Mouse (Mus musculus) heart, adult 2 months (tissue): ENCODE measurements at regions not wholly inside any gene's neighbourhood (a gene's known extent, or its start where the extent isn't known, plus 50 kb on each side); places are given as distances from the start of the nearest gene placed in this dataset.

Experiments used
- DNase-seq, 2 experiments: peaks; one replicate each; pipeline ENCODE4 v3.0.0; 2021
- H3K27ac ChIP-seq: fragments of 200-600 bp; 2 replicates; pipeline ENCODE4 v1.8.1; 2022
- H3K27me3 ChIP-seq: fragments of 200-500 bp; 2 replicates; pipeline ENCODE4 v1.6.1; 2012; ENCODE audit warnings: mild to moderate bottlenecking, low read length, inconsistent platforms, mixed read lengths; ENCODE audit not compliant: control insufficient read depth, insufficient read depth
- H3K36me3 ChIP-seq: fragments of 200-500 bp; 2 replicates; pipeline ENCODE4 v1.6.1; 2012; ENCODE audit warnings: low read length, inconsistent platforms; ENCODE audit not compliant: control insufficient read depth, insufficient read depth
- H3K4me1 ChIP-seq: fragments of 200-500 bp; 2 replicates; pipeline ENCODE4 v1.6.1; 2011; ENCODE audit warnings: low read length; ENCODE audit not compliant: control insufficient read depth, insufficient read depth
- H3K4me3 ChIP-seq: fragments of 200-600 bp; 2 replicates; pipeline ENCODE4 v1.8.1; 2022
- H3K79me2 ChIP-seq: fragments of 200-500 bp; replicated peaks from 2 replicates; pipeline ENCODE4 v1.6.1; 2012; ENCODE audit warnings: mild to moderate bottlenecking, inconsistent platforms, low read length, moderate library complexity, mixed read lengths; ENCODE audit not compliant: control insufficient read depth, insufficient read depth
- H3K9ac ChIP-seq: fragments of 200-500 bp; 2 replicates; pipeline ENCODE4 v1.6.1; 2012; ENCODE audit warnings: low read depth, mild to moderate bottlenecking, control low read depth, inconsistent platforms, low read length, mixed read lengths
- CTCF ChIP-seq: fragments of 200-600 bp; IDR thresholded peaks from 2 replicates; pipeline ENCODE4 v1.8.1; 2022; ENCODE audit warnings: antibody characterized with exemption, mild to moderate bottlenecking, moderate library complexity
- EP300 ChIP-seq: fragments of 200-500 bp; IDR thresholded peaks from 2 replicates; pipeline ENCODE4 v1.6.1; 2011; ENCODE audit warnings: low read depth, low read length, control low read depth; ENCODE audit not compliant: insufficient read depth
- POLR2A ChIP-seq: fragments of 200-500 bp; IDR thresholded peaks from 2 replicates; pipeline ENCODE4 v1.6.1; 2011; ENCODE audit warnings: mild to moderate bottlenecking, low read depth, low read length, control low read depth; ENCODE audit not compliant: insufficient read depth
- WGBS: fragments of 180-500 bp; shearing (Covaris S2); methylation state at CpG from one replicate; pipeline ENCODE4 v1.1.7; 2018; 5-methylcytosine and 5-hydroxymethylcytosine counted together
- intact Hi-C: fragments of 180-260 bp; cut with DNase I; formaldehyde crosslinking; loops from one replicate; pipeline ENCODE4 v1.15.1; 2025

GRCm38 (mm10) chr15:85674191-85674984, 60.4 kb upstream of the Ppara start:
- peak overlapping the region; percentile 85 for H3K9ac ChIP-seq
- DNase-seq: peak; percentile 38 to 52

DNA sequence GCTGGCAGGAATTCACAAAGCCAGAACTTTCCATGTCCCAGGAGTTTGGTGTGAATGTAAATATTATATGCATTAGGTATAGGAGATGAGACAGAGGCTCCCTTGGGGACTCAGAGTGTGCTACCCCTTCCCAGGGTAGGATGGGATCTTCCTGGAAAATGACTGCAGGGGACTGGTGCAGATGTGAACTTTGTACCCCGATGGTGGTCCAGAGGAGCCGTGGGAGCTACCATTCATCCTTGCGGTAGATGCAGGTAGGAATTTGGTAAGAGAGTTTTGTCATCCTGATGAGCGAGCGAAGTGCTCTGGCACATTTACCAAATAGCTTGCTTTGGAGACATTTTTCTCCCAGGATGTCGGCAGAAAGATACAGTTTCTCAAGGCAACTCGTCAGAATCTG, 59.7 kb upstream of the Ppara start:
- intact Hi-C loops: loop anchor here (2.0 kb wide), 1 partner anchor 28 kb away; no protein-coding TSS in a partner anchor
- H3K36me3 ChIP-seq: peaks cover 19% of the 10 kb centered on the region
- WGBS: 28% methylated on average over 7 of the region's 7 CpGs
- peak in 1 of 2 experiments; percentile 38 for DNase-seq
- no peaks in the 10 kb centered on the region for H3K27me3 ChIP-seq
- peak overlapping the region; percentile 28 for H3K4me3 ChIP-seq
- H3K27ac ChIP-seq: peak overlapping the region; percentile 100
- H3K9ac ChIP-seq: peak overlapping the region; percentile 13; the same call in 1 of the 2 replicates
- H3K4me1 ChIP-seq: peaks cover 34% of the 10 kb centered on the region
- TF ChIP-seq EP300: no peak
- TF ChIP-seq CTCF: no peak
- no peak for TF ChIP-seq POLR2A
- peaks cover 22% of the 10 kb centered on the region for H3K79me2 ChIP-seq

More at GRCm38 (mm10) chr15:85674191-85674984, 60.4 kb upstream of the Ppara start:
- Histone ChIP-seq H3K27me3 (no peaks in the 10 kb centered on the region), H3K36me3 (peaks cover 19% of the 10 kb centered on the region), H3K79me2 (peaks cover 22% of the 10 kb centered on the region), H3K27ac (peak overlapping the region; percentile 100), H3K4me1 (peaks cover 32% of the 10 kb centered on the region), H3K4me3 (peak overlapping the region; percentile 72)
- 15% methylated on average over 9 of the region's 9 CpGs for WGBS
- intact Hi-C loops: loop anchor here (2.0 kb wide), 1 partner anchor 28 kb away; no protein-coding TSS in a partner anchor
- TF ChIP-seq POLR2A (no peak), CTCF (no peak)

DNA sequence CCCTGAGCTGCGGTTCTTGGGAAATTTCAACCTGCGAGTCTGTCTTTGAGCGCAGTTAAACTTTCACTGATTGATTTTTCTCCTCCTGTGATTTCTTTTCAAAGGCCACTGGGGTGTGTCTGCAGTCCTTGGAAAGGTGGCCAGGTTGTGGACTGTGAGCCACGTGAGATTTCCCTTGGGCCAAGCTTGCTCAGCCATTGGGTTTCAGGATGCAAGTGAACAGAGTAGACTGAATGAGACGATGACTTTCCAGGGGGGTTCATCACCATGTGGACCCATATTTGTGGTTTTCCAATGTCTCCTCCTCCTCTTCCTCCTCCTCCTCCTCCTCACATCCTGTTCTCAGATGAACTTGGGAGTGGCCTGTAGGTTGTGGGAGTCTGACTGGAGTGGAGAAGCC, 59.0 kb upstream of the Ppara start:
- H3K4me1 ChIP-seq: peaks cover 37% of the 10 kb centered on the region
- H3K9ac ChIP-seq: peak overlapping the region; percentile 25; the same call in 1 of the 2 replicates
- H3K36me3 ChIP-seq: peaks cover 22% of the 10 kb centered on the region
- WGBS: 14% methylated on average over 5 of the region's 5 CpGs
- TF ChIP-seq CTCF (no peak), EP300 (no peak), POLR2A (peak; percentile 18; the same call in 1 of the 2 replicates)
- H3K4me3 ChIP-seq: peak overlapping the region; percentile 28
- H3K27ac ChIP-seq: peak overlapping the region; percentile 100
- H3K27me3 ChIP-seq: no peaks in the 10 kb centered on the region
- peak; percentile 45 to 61 for DNase-seq
- intact Hi-C loops: loop anchor here (2.0 kb wide), 1 partner anchor 27 kb away; no protein-coding TSS in a partner anchor
- peaks cover 22% of the 10 kb centered on the region for H3K79me2 ChIP-seq

DNA sequence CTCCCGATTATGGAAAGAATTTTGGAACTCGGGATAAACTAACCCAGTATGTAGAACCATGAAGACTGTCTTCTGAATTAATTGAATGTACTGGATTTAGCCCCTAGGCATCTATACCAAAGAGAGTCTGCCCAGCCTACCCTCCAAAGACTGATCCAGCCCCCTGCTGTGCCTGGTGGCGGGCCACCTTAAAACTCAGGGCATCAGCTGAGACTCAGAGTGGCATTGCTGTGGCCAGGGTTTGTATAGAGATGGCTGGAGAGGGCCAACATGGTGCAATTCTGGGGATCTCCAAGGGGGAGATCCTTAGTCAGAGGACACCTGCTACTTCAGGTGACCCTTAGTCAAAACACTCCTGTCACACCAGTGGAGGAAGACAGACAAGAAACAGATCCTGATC, 58.6 kb upstream of the Ppara start:
- Histone ChIP-seq H3K4me3 (peak overlapping the region; percentile 28; the same call in 1 of the 2 replicates), H3K36me3 (peaks cover 26% of the 10 kb centered on the region), H3K27ac (peak overlapping the region; percentile 100), H3K27me3 (no peaks in the 10 kb centered on the region), H3K9ac (peak overlapping the region; percentile 46), H3K4me1 (peaks cover 38% of the 10 kb centered on the region), H3K79me2 (peaks cover 22% of the 10 kb centered on the region)
- DNase-seq: peak in 1 of 2 experiments; percentile 43
- intact Hi-C loops: no loop called here
- WGBS: 31% methylated on average over 3 of the region's 3 CpGs
- TF ChIP-seq CTCF (no peak), POLR2A (no peak), EP300 (no peak)

GRCm38 (mm10) chr15:85676871-85677270, 57.9 kb upstream of the Ppara start:
- no peaks in the 10 kb centered on the region for H3K27me3 ChIP-seq
- 22% methylated on average over 10 of the region's 10 CpGs for WGBS
- DNase-seq: no peak
- intact Hi-C loops: no loop called here
- peak overlapping the region; percentile 100 for H3K27ac ChIP-seq
- peaks cover 28% of the 10 kb centered on the region for H3K36me3 ChIP-seq
- peak overlapping the region; percentile 45 for H3K9ac ChIP-seq
- no peak for TF ChIP-seq EP300
- TF ChIP-seq POLR2A: no peak
- no peak for TF ChIP-seq CTCF
- peak overlapping the region; percentile 20; the same call in 1 of the 2 replicates for H3K4me3 ChIP-seq
- H3K4me1 ChIP-seq: peaks cover 38% of the 10 kb centered on the region
- H3K79me2 ChIP-seq: peaks cover 17% of the 10 kb centered on the region

- no peak for DNase-seq
- Histone ChIP-seq H3K27me3 (no peaks in the 10 kb centered on the region), H3K27ac (peak overlapping the region; percentile 100), H3K4me3 (peak overlapping the region; percentile 20; the same call in 1 of the 2 replicates), H3K4me1 (peaks cover 41% of the 10 kb centered on the region), H3K9ac (peak overlapping the region; percentile 43), H3K36me3 (peaks cover 34% of the 10 kb centered on the region), H3K79me2 (peaks cover 16% of the 10 kb centered on the region)
- TF ChIP-seq CTCF (no peak), POLR2A (no peak), EP300 (no peak)
- intact Hi-C loops: no loop called here
- 36% methylated on average over 6 of the region's 6 CpGs for WGBS
Observed at GRCm38 (mm10) chr15:85677381-85677780, 57.4 kb upstream of the Ppara start.
